Mouse (Mus musculus) frontal cortex, postnatal 14 days (tissue): ENCODE data around the gene Rrm2.
A peak's percentile ranks its signal among the peaks of the same experiment; 100 is the strongest.
"Not testable (repeated sequence)": the region's sequence is repeated elsewhere in the genome, so short reads cannot be mapped to it uniquely, and the experiment has no call there.

Experiments
- DNase-seq, 2 experiments: peaks; one replicate each; pipeline ENCODE4 v3.0.0; 2022; ENCODE audit warnings: low spot score in 2 of 2

Gene Rrm2

GRCm38 (mm10) chr12:24707954-24708823 is at the start of gene Rrm2:
TSS of gene Rrm2 (plus strand) at chr12:24708241.
- peak; percentile 78 to 89 for DNase-seq

- no peak for DNase-seq
Observed at GRCm38 (mm10) chr12:24658998-24659397, 49.0 kb upstream of the Rrm2 start.

GRCm38 (mm10) chr12:24659923-24660322 is 48.1 kb upstream of the Rrm2 start:
- no peak for DNase-seq

- no peak for DNase-seq
Observed at GRCm38 (mm10) chr12:24661100-24661499, 46.9 kb upstream of the Rrm2 start.

GRCm38 (mm10) chr12:24662131-24662530 is 45.9 kb upstream of the Rrm2 start:
- no peak for DNase-seq

- DNase-seq = peak in 1 of 2 experiments; percentile 25
Observed at GRCm38 (mm10) chr12:24680096-24680491, 27.9 kb upstream of the Rrm2 start.

- peak in 1 of 2 experiments; percentile 12 for DNase-seq
Observed at GRCm38 (mm10) chr12:24680492-24681285, 27.4 kb upstream of the Rrm2 start.

GRCm38 (mm10) chr12:24681286-24682023 is 26.6 kb upstream of the Rrm2 start, which contains the start of gene Cys1:
TSS of gene Cys1 (minus strand) at chr12:24681813.
- DNase-seq = no peak

- peak; percentile 27 to 42 for DNase-seq
Observed at GRCm38 (mm10) chr12:24682563-24682962, 25.5 kb upstream of the Rrm2 start.

- no peak for DNase-seq
Observed at GRCm38 (mm10) chr12:24683461-24683860, 24.6 kb upstream of the Rrm2 start.

- no peak for DNase-seq
Observed at GRCm38 (mm10) chr12:24686038-24686695, 21.9 kb upstream of the Rrm2 start.

GRCm38 (mm10) chr12:24686696-24687346 is 21.2 kb upstream of the Rrm2 start:
- DNase-seq = no peak

GRCm38 (mm10) chr12:24690351-24690750 is 17.7 kb upstream of the Rrm2 start:
- no peak for DNase-seq

GRCm38 (mm10) chr12:24696500-24697483 is 11.2 kb upstream of the Rrm2 start:
- peak; percentile 76 to 88 for DNase-seq

- DNase-seq = no peak
Observed at GRCm38 (mm10) chr12:24697484-24698204, 10.4 kb upstream of the Rrm2 start.

GRCm38 (mm10) chr12:24698514-24698913 is 9.5 kb upstream of the Rrm2 start:
- no peak for DNase-seq

- DNase-seq = no peak
Observed at GRCm38 (mm10) chr12:24699578-24699977, 8.5 kb upstream of the Rrm2 start.

GRCm38 (mm10) chr12:24701621-24702020 is 6.4 kb upstream of the Rrm2 start:
- not testable (repeated sequence) for DNase-seq

- DNase-seq = no peak
Observed at GRCm38 (mm10) chr12:24703013-24703412, 5.0 kb upstream of the Rrm2 start.
